Mouse (Mus musculus): ENCODE data around the gene Wrap73.

Wrap73 gene

GRCm38 (mm10) chr4:154186002-154186537, 43.9 kb downstream of the Wrap73 start:
- DNase-seq = no peak

DNA sequence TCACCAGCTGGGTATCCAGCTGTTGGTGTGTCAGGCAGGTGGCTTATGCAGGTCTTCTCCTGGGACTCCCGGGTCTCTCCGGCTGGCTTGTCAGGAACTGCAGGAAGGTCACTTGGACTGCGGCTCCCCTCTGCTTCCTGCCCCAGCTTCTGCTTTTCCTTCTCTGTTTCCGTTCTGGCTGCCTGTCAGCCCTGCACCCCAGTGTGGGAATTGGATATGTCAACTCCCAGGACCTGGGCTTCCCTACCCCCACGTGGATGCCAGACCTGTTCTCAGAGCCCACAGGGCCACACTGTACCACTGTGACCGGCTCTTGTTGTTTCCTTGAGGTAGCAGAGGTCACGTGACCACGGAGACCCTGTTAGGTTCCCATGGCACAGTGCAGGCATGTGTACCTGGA, 46.8 kb downstream of the Wrap73 start:
- no peak for DNase-seq

- DNase-seq = no peak
Measured at GRCm38 (mm10) chr4:154197961-154198360, 55.8 kb downstream of the Wrap73 start.

GRCm38 (mm10) chr4:154198377-154198961, 56.3 kb downstream of the Wrap73 start:
- DNase-seq = no peak

DNA sequence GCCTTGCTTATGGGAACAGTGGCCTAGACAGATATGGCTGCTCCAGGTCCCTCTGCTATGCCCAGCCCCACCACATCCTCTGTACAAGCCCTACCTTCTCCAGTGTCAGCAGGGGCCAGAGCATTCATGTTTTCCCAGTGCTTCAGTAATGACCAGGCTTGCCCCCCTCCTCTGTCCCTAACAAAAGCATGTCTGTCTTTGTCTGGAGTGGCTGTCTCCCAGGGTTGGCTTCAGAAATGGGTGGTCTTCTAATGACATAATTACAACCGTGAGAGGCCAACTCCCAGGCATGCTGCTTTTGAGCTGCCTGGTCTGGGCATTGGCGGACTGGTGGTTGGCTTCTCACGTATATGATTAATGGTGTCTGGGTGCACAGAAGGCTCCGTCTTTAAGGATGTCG, 59.3 kb downstream of the Wrap73 start:
- DNase-seq = no peak

DNA sequence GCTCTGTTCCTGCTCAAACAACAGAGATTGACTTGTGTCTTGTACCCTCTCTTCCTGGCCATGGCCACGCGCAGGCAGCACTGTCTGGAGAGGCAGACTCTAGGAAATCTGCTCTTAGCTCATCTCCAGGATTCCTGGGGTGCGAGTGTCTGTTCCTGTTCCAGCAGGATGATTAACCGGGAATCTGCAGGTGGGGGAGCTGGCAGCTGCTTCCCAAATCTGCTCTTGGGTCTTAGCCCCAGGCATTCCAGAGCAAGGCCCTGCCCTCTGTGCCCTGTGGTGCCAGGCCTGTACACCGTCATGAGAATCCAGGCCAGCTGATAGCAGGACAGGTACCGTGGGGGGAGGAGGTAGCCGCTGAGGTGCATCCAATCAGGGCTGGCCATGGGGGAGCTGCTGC, 62.4 kb downstream of the Wrap73 start:
- DNase-seq = no peak

- no peak for DNase-seq
Measured at GRCm38 (mm10) chr4:154205392-154205791, 63.2 kb downstream of the Wrap73 start.

- DNase-seq = no peak
Measured at GRCm38 (mm10) chr4:154207261-154207660, 65.1 kb downstream of the Wrap73 start.

DNA sequence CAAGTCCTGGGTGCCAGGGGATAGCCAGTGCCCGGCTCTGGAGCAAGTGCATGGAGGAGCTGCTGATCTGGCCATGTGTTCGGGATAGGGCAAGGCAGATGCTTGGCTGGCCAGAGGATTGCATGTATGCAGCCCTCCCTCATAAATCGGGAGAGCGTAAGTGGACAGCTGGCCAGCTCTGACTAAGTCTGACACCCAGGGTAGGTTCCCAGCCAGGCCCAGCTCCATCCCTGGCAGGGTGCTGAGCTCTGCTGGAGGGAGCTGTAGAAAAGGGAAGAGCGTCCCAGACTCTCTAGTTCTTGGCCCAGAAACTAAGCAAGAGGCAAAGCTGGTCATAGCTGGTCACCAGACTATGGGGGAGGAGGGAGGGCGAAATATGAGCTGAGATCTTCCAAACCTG, 66.9 kb downstream of the Wrap73 start:
- no peak for DNase-seq

GRCm38 (mm10) chr4:154209825-154210224, 67.7 kb downstream of the Wrap73 start:
- DNase-seq = no peak

- DNase-seq = no peak
Measured at GRCm38 (mm10) chr4:154211459-154211858, 69.3 kb downstream of the Wrap73 start.

GRCm38 (mm10) chr4:154213586-154213985, 71.4 kb downstream of the Wrap73 start:
- DNase-seq = no peak

GRCm38 (mm10) chr4:154214075-154214474, 71.9 kb downstream of the Wrap73 start:
- DNase-seq = no peak
